In the genomic region with DNA sequence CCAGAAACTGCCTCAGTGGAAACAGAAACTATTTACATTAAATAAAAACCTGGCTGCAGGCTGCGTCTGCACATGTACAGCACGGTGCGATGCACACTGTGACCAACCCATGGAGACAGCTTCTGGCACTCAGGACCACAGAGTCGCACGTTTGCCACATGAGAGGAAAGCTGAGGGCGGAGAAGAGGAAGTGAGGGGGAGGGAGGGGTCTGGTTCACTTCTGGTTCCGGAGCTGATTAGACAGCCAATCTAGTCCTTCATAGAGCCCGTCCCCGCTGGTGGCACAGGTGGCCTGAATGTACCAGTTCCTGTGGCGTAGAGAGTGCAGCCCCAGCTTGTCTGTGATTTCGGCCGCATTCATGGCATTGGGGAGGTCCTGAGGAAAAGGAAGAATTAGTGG, we compare ENCODE assay signal across 7 mouse cellular contexts. TPM values are rescaled to one million over a fixed set of nuclear protein-coding genes. Genes with fewer than 3 reads are reported as not detected.
DNase-seq lines count a peak whose midpoint lies in the region; ATAC-seq lines count a peak whose summit lies in the region.

No protein-coding gene starts in this region.

- peak; percentile 78 for DNase-seq in CD4-positive, CD25-positive, alpha-beta regulatory T cell, adult 2 months (ENCODE audit: low read depth, low spot score)
- peak; percentile 87 for DNase-seq in T-cell, adult 2 months (ENCODE audit: low spot score)
- peak; percentile 37 to 39 for DNase-seq in lung, postnatal 4 days
- peak; percentile 42 for DNase-seq in testis, postnatal 10 days (ENCODE audit: low spot score)
- DNase-seq in thymus, postnatal 36 days = peak; percentile 50 to 57

- peak; percentile 54 to 65 for ATAC-seq in hematopoietic stem cell, adult 5-6 weeks (replicated peaks in 1 of 2; ENCODE audit: insufficient read depth in 1 of 2, low FRiP score in 2 of 2, low TSS enrichment in 1 of 2, low read depth in 1 of 2, poor library complexity in 2 of 2, severe bottlenecking in 2 of 2)
- ATAC-seq in neutrophil, adult 5-6 weeks (ENCODE audit: extremely low read depth, insufficient number of reproducible peaks, low FRiP score, poor library complexity, severe bottlenecking) = peak; percentile 59

RNA-seq across cellular contexts. Expression of a gene that starts 4.2 kb away (rescaled TPM):
- total RNA-seq in hematopoietic stem cell, adult 5-6 weeks (2017) = 16.6 and 23.1 TPM in 2 replicates
- 12.0 and 14.5 TPM in 2 replicates for total RNA-seq in neutrophil, adult 5-6 weeks (2017)

RNA-seq across cellular contexts. Expression of a gene that starts 10.0 kb away (rescaled TPM):
- 47.6 and 49.0 TPM in 2 replicates for total RNA-seq in hematopoietic stem cell, adult 5-6 weeks (2017)
- 16.1 and 17.1 TPM in 2 replicates for total RNA-seq in neutrophil, adult 5-6 weeks (2017)

RNA-seq across cellular contexts. Expression of a gene that starts 15.8 kb away (rescaled TPM):
- 237 and 263 TPM in 2 replicates for total RNA-seq in hematopoietic stem cell, adult 5-6 weeks (2017)
- 210 and 259 TPM in 2 replicates for total RNA-seq in neutrophil, adult 5-6 weeks (2017)

RNA-seq across cellular contexts. Expression of a gene that starts 20.3 kb away (rescaled TPM):
- 48.5 and 54.2 TPM in 2 replicates for total RNA-seq in hematopoietic stem cell, adult 5-6 weeks (2017)
- 19.0 and 26.8 TPM in 2 replicates for total RNA-seq in neutrophil, adult 5-6 weeks (2017)

RNA-seq across cellular contexts. Expression of a gene that starts 29.3 kb away (rescaled TPM):
- total RNA-seq in hematopoietic stem cell, adult 5-6 weeks (2017) = not detected in 2 replicates
- total RNA-seq in neutrophil, adult 5-6 weeks (2017) = not detected in 2 replicates

Comparison
In these comparisons a context has a peak if more than half of its experiments do, and no peak if none do; other contexts are left out.
1. Peak in every context shown above with its lines: DNase-seq and ATAC-seq.